ENCODE assay signal across 8 mouse cellular contexts in genomic region chrX:142228055-142228768, GRCm38 (mm10). TPM values are rescaled to one million over a fixed set of nuclear protein-coding genes. Genes with fewer than 3 reads are reported as not detected.
A peak's percentile ranks its signal among the peaks of the same experiment; 100 is the strongest.
DNase-seq lines count a peak whose midpoint lies in the region; ATAC-seq and TF ChIP-seq lines count a peak whose summit lies in the region.

No protein-coding gene starts in this region.

- WGBS in forebrain, embryonic 10.5 days, result 22% methylated on average over 35 of the region's 42 CpGs
- WGBS in heart, embryonic 15.5 days, result 14% methylated on average over 31 of the region's 42 CpGs
- 19% methylated on average over 33 of the region's 42 CpGs for WGBS in liver, embryonic 15.5 days (ENCODE audit: insufficient replicate concordance)
- WGBS in neural tube, embryonic 12.5 days, result 19% methylated on average over 38 of the region's 42 CpGs

- no peaks in the 10 kb centered on the region for H3K9me3 ChIP-seq in CH12.LX (replicated peaks; ENCODE audit: low read length)
- no peaks in the 10 kb centered on the region for H3K9me3 ChIP-seq in forebrain, embryonic 10.5 days
- H3K9me3 ChIP-seq in heart, embryonic 15.5 days (replicated peaks), result no peaks in the 10 kb centered on the region
- no peaks in the 10 kb centered on the region for H3K9me3 ChIP-seq in liver, embryonic 15.5 days (replicated peaks)
- H3K9me3 ChIP-seq in neural tube, embryonic 12.5 days, result no peaks in the 10 kb centered on the region

- no peaks in the 10 kb centered on the region for H3K36me3 ChIP-seq in CH12.LX (replicated peaks in 1 of 2; ENCODE audit: control insufficient read depth in 1 of 2, insufficient read depth in 1 of 2, low read length in 1 of 2)
- no peaks in the 10 kb centered on the region for H3K36me3 ChIP-seq in forebrain, embryonic 10.5 days (replicated peaks)
- H3K36me3 ChIP-seq in heart, embryonic 15.5 days, result no peaks in the 10 kb centered on the region
- H3K36me3 ChIP-seq in liver, embryonic 15.5 days (replicated peaks), result no peaks in the 10 kb centered on the region
- no peaks in the 10 kb centered on the region for H3K36me3 ChIP-seq in neural tube, embryonic 12.5 days

- peak overlapping the region; percentile 41; the same call in 1 of the 2 replicates for H3K9ac ChIP-seq in CH12.LX (ENCODE audit: insufficient read depth, low read depth)
- H3K9ac ChIP-seq in heart, embryonic 15.5 days, result peak overlapping the region; percentile 51; the same call in 1 of the 2 replicates
- H3K9ac ChIP-seq in liver, embryonic 15.5 days, result peak overlapping the region; percentile 37; the same call in 1 of the 2 replicates
- peak overlapping the region; percentile 47; the same call in 1 of the 2 replicates for H3K9ac ChIP-seq in neural tube, embryonic 12.5 days

- no peaks in the 10 kb centered on the region for H3K27me3 ChIP-seq in CH12.LX (replicated peaks)
- peaks cover 6% of the 10 kb centered on the region for H3K27me3 ChIP-seq in forebrain, embryonic 10.5 days (ENCODE audit: poor library complexity, severe bottlenecking)
- H3K27me3 ChIP-seq in heart, embryonic 15.5 days, result no peaks in the 10 kb centered on the region
- H3K27me3 ChIP-seq in liver, embryonic 15.5 days, result no peaks in the 10 kb centered on the region
- H3K27me3 ChIP-seq in neural tube, embryonic 12.5 days (replicated peaks), result no peaks in the 10 kb centered on the region

- dilution Hi-C loops in CH12.LX (cut with MboI; ENCODE audit: extremely low pct_ligation_motif_present, extremely low pct_unique_long_range_greater_than_20kb, low sequenced_read_pairs), result no loop called here

- peak overlapping the region; percentile 21; the same call in 1 of the 2 replicates for H3K4me2 ChIP-seq in CH12.LX (ENCODE audit: insufficient read depth, low read depth, poor library complexity, severe bottlenecking)
- H3K4me2 ChIP-seq in heart, embryonic 15.5 days, result peak overlapping the region; percentile 62
- peak overlapping the region; percentile 66 for H3K4me2 ChIP-seq in liver, embryonic 15.5 days
- peak overlapping the region; percentile 50 for H3K4me2 ChIP-seq in neural tube, embryonic 12.5 days (replicated peaks)

- peak; percentile 31; the same call in 1 of the 2 replicates for TF ChIP-seq POLR2A in CH12.LX (IDR thresholded peaks at IDR 0.05; ENCODE audit: low read depth, low read length)

- peak; percentile 93 for ATAC-seq in heart, embryonic 15.5 days (replicated peaks; ENCODE audit: insufficient number of reproducible peaks, insufficient read depth, low FRiP score, low read depth)
- ATAC-seq in liver, embryonic 15.5 days (ENCODE audit: insufficient read depth), result peak; percentile 89
- ATAC-seq in neural tube, embryonic 12.5 days (ENCODE audit: low FRiP score, low read depth), result peak; percentile 99

- peak; percentile 71 for DNase-seq in CH12.LX (ENCODE audit: extremely low read depth)
- DNase-seq in c-Kit-positive CD71-negative TER-119-negative erythroid progenitor cells, embryonic 14.5 days (ENCODE audit: low read depth), result peak; percentile 55
- peak; percentile 65 for DNase-seq in forebrain, embryonic 10.5 days (ENCODE audit: extremely low spot score, low spot score)
- DNase-seq in kidney, postnatal 25 days, result peak; percentile 68 to 88
- peak; percentile 74 for DNase-seq in telencephalon, adult 2 months (ENCODE audit: low read depth, low spot score)

- no peaks in the 10 kb centered on the region for H3K79me2 ChIP-seq in CH12.LX (replicated peaks; ENCODE audit: control insufficient read depth, extremely low read depth, insufficient read depth, poor library complexity, severe bottlenecking)

- peak overlapping the region; percentile 55 to 65 (median 62) for H3K4me3 ChIP-seq in CH12.LX (replicated peaks in 1 of 3; ENCODE audit: low read depth in 2 of 3, low read length in 2 of 3, poor library complexity in 1 of 3)
- peak overlapping the region; percentile 59 for H3K4me3 ChIP-seq in forebrain, embryonic 10.5 days
- H3K4me3 ChIP-seq in heart, embryonic 15.5 days, result peak overlapping the region; percentile 61
- H3K4me3 ChIP-seq in liver, embryonic 15.5 days (replicated peaks), result peak overlapping the region; percentile 66
- H3K4me3 ChIP-seq in neural tube, embryonic 12.5 days, result peak overlapping the region; percentile 46

- no peak for TF ChIP-seq EP300 in CH12.LX (IDR thresholded peaks at IDR 0.05; ENCODE audit: low read length)

- TF ChIP-seq RAD21 in CH12.LX (IDR thresholded peaks at IDR 0.05; ENCODE audit: low read depth, low read length), result no peak

- no peak for TF ChIP-seq CTCF in CH12.LX (conservative IDR thresholded peaks at IDR 0.05 in 1 of 2, IDR thresholded peaks at IDR 0.05 in 1 of 2; ENCODE audit: low read depth in 2 of 2, low read length in 2 of 2)

- in situ Hi-C loops in CH12.LX (cut with MboI; ENCODE audit: low pct_ligation_motif_present, low pct_unique_long_range_greater_than_20kb, low sequenced_read_pairs), result no loop called here

- H3K27ac ChIP-seq in CH12.LX (ENCODE audit: insufficient read depth, low read depth), result peak overlapping the region; percentile 59
- H3K27ac ChIP-seq in forebrain, embryonic 10.5 days, result peak overlapping the region; percentile 87
- peak overlapping the region; percentile 89 for H3K27ac ChIP-seq in heart, embryonic 15.5 days
- H3K27ac ChIP-seq in liver, embryonic 15.5 days (replicated peaks), result peak overlapping the region; percentile 79
- no peak overlapping the region; the same call in 1 of the 2 replicates for H3K27ac ChIP-seq in neural tube, embryonic 12.5 days

- no peaks in the 10 kb centered on the region for H3K4me1 ChIP-seq in CH12.LX (ENCODE audit: control insufficient read depth in 1 of 2, insufficient read depth in 2 of 2)
- H3K4me1 ChIP-seq in forebrain, embryonic 10.5 days, result no peaks in the 10 kb centered on the region
- H3K4me1 ChIP-seq in heart, embryonic 15.5 days (replicated peaks), result no peaks in the 10 kb centered on the region
- no peaks in the 10 kb centered on the region; the same call in 1 of the 2 replicates for H3K4me1 ChIP-seq in liver, embryonic 15.5 days (replicated peaks)
- H3K4me1 ChIP-seq in neural tube, embryonic 12.5 days, result no peaks in the 10 kb centered on the region

TF ChIP-seq in CH12.LX, 34 proteins besides CTCF, POLR2A, EP300 and RAD21:
- TF ChIP-seq SMC3 (IDR thresholded peaks at IDR 0.05; ENCODE audit: low read depth, low read length) (no peak), BHLHE40 (IDR thresholded peaks at IDR 0.05; ENCODE audit: low read depth, low read length) (no peak), TBP (conservative IDR thresholded peaks at IDR 0.05; ENCODE audit: low read depth, low read length) (no peak), SIN3A (IDR thresholded peaks at IDR 0.05; ENCODE audit: low read length) (no peak), ZMIZ1 (IDR thresholded peaks at IDR 0.05; ENCODE audit: low read depth, low read length) (no peak), UBTF (IDR thresholded peaks at IDR 0.05; ENCODE audit: low read depth, low read length) (no peak), MEF2A (IDR thresholded peaks at IDR 0.05; ENCODE audit: borderline replicate concordance, low read depth, low read length) (no peak), TCF12 (IDR thresholded peaks at IDR 0.05; ENCODE audit: low read depth, low read length) (peak; percentile 51; the same call in 1 of the 2 replicates), E2F4 (IDR thresholded peaks at IDR 0.05; ENCODE audit: insufficient replicate concordance, low read depth, low read length) (no peak), HCFC1 (IDR thresholded peaks at IDR 0.05; ENCODE audit: low read depth, low read length) (peak; percentile 83), GABPA (IDR thresholded peaks at IDR 0.05; ENCODE audit: insufficient replicate concordance, low read depth, low read length) (no peak), JUN (IDR thresholded peaks at IDR 0.05; ENCODE audit: insufficient read depth, low read depth, low read length) (no peak), MAZ (IDR thresholded peaks at IDR 0.05; ENCODE audit: low read depth, low read length) (peak; percentile 73; the same call in 1 of the 2 replicates), JUND (conservative IDR thresholded peaks at IDR 0.05; ENCODE audit: low read depth, low read length) (no peak), PAX5 (IDR thresholded peaks at IDR 0.05; ENCODE audit: low read length) (no peak), NRF1 (IDR thresholded peaks at IDR 0.05; ENCODE audit: low read depth, low read length) (no peak), ZNF384 (IDR thresholded peaks at IDR 0.05; ENCODE audit: low read depth, low read length) (no peak), ETS1 (conservative IDR thresholded peaks at IDR 0.05; ENCODE audit: low read depth, low read length) (no peak), ELF1 (IDR thresholded peaks at IDR 0.05; ENCODE audit: low read depth, low read length) (peak; percentile 66), POLR2AphosphoS2 (IDR thresholded peaks at IDR 0.05; ENCODE audit: low read depth, low read length) (no peak), USF1 (IDR thresholded peaks at IDR 0.05; ENCODE audit: low read depth, low read length) (no peak), MAFK (IDR thresholded peaks at IDR 0.05; ENCODE audit: insufficient replicate concordance, low read length) (no peak)

RNA-seq across cellular contexts. Expression of gene Nxt2, which starts 1.6 kb away (rescaled TPM):
- 2.3 and 3.0 TPM in 2 replicates for total RNA-seq in CH12.LX (2012; rRNA removed)
- 21.8 and 22.8 TPM in 2 replicates for total RNA-seq in CH12.LX (2014; rRNA removed)
- polyA plus RNA-seq in CH12.LX (2012; ENCODE audit: insufficient read length, low read depth), result 16.9 and 18.0 TPM in 2 replicates
- polyA plus RNA-seq in forebrain, embryonic 10.5 days (2016; fragmentation: Nextera tagmentation; extraction: Ambion mirVana), result 7.9 and 8.6 TPM in 2 replicates
- 10.1 and 10.4 TPM in 2 replicates for polyA plus RNA-seq in heart, embryonic 15.5 days (2015; fragmentation: Nextera tagmentation; extraction: Ambion mirVana)
- polyA plus RNA-seq in liver, embryonic 15.5 days (2015; fragmentation: Nextera tagmentation; extraction: Ambion mirVana), result 7.1 and 7.7 TPM in 2 replicates
- 12.4 and 13.4 TPM in 2 replicates for polyA plus RNA-seq in neural tube, embryonic 12.5 days (2016; fragmentation: Nextera tagmentation; extraction: Ambion mirVana)

RNA-seq across cellular contexts. Expression of gene Gucy2f, which starts 31.5 kb away (rescaled TPM):
- total RNA-seq in CH12.LX (2012; rRNA removed) (not detected in 2 replicates), CH12.LX (2014; rRNA removed) (not detected in 2 replicates)
- not detected in 2 replicates for polyA plus RNA-seq in CH12.LX (2012; ENCODE audit: insufficient read length, low read depth)
- 0.01 TPM in 1 of 2 replicates, not detected in the other for polyA plus RNA-seq in forebrain, embryonic 10.5 days (2016; fragmentation: Nextera tagmentation; extraction: Ambion mirVana)
- not detected in 2 replicates for polyA plus RNA-seq in heart, embryonic 15.5 days (2015; fragmentation: Nextera tagmentation; extraction: Ambion mirVana)
- not detected in 2 replicates for polyA plus RNA-seq in liver, embryonic 15.5 days (2015; fragmentation: Nextera tagmentation; extraction: Ambion mirVana)
- polyA plus RNA-seq in neural tube, embryonic 12.5 days (2016; fragmentation: Nextera tagmentation; extraction: Ambion mirVana), result 0.05 TPM in 1 of 2 replicates, not detected in the other
